Mouse (Mus musculus): ENCODE data around the gene Cltb.
A peak's percentile ranks its signal among the peaks of the same experiment; 100 is the strongest.
"Not testable (repeated sequence)": the region's sequence is repeated elsewhere in the genome, so short reads cannot be mapped to it uniquely, and the experiment has no call there.

Gene Cltb

GRCm38 (mm10) chr13:54610972-54611754, at the start of gene Cltb:
TSS of gene Cltb (minus strand) at chr13:54611344.
- peak; percentile 88 to 90 for DNase-seq (ENCODE audit: low spot score in 2 of 2)

GRCm38 (mm10) chr13:54660877-54661276, 49.7 kb upstream of the Cltb start:
- no peak for DNase-seq (ENCODE audit: low spot score in 2 of 2)

DNA sequence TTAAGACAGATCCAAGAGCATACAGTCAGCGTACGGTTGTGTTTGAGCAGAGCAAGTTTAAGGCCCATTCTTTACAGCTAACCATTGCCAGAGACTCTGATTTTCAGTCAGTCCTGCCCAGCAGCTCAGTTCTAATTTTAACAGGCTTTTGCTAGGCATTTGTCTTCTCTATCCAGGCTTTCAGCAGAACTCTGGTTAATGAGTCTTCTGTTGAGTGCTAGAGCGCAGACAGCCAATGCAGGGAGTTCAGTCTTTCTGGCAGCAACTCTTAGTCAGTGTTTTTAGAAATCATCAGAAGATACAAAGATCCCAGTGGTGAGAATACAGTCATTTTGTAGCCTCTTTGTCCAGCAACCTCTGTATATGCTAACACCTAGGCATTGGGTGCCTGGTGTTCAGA, 39.3 kb upstream of the Cltb start:
- DNase-seq (ENCODE audit: low spot score in 2 of 2), result no peak

- DNase-seq (ENCODE audit: low spot score in 2 of 2), result no peak
Observed at GRCm38 (mm10) chr13:54635011-54635410, 23.9 kb upstream of the Cltb start.

DNA sequence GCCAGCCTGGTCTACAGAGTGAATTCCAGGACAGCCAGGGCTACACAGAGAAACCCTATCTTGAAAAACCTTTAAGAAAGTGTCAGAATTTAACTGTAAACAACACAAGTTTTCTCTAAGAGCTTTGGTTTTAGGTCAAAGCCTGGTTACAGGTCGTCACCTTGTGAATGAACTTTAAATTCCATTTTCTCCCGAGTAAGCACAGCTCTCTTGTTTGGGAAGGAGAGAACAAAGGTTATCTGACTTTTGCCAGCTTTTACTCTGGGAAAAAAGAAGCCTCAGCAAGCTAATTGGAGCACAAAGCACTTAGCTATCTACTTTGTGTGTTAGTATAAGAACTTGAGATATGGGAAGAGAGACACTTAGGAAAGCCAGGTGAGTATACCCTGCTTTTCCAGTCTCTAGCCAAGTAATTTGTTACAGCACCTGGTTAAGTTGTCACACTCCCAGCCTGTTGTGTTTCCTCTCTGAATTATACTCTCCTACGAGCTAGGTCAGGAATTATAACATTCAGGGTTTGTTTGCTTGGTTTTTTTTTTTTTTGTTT, 21.7 kb upstream of the Cltb start:
- DNase-seq (ENCODE audit: low spot score in 2 of 2), result no peak

GRCm38 (mm10) chr13:54629128-54629527, 18.0 kb upstream of the Cltb start:
- no peak for DNase-seq (ENCODE audit: low spot score in 2 of 2)

DNA sequence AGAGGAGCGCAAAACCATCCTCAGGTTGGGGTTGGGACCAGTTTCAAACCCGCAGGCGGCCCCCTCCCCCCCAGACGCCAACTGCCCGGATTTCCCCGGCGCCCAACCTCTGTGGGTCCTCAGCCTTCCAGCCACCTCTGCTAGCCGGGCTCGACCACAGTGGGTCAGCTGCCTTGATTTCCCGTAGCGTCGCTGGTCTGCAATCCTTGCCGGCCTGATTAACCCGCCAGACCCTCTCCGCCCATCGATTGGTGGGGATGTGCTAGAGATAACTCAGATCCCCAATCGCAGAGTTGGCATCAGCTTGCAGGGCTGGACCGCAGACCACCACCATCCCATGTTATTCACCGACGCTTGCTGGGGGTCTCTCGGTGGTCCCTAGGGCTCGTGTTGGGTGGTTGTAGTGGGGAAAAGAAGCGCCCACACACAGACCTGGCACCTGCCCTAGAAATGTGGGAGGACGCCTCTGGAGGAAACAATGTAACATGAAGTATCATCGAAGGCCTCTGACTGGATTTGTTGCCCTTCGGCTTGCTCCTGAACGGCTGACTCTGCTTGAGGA, 10.9 kb upstream of the Cltb start:
- DNase-seq (ENCODE audit: low spot score in 2 of 2), result no peak

DNA sequence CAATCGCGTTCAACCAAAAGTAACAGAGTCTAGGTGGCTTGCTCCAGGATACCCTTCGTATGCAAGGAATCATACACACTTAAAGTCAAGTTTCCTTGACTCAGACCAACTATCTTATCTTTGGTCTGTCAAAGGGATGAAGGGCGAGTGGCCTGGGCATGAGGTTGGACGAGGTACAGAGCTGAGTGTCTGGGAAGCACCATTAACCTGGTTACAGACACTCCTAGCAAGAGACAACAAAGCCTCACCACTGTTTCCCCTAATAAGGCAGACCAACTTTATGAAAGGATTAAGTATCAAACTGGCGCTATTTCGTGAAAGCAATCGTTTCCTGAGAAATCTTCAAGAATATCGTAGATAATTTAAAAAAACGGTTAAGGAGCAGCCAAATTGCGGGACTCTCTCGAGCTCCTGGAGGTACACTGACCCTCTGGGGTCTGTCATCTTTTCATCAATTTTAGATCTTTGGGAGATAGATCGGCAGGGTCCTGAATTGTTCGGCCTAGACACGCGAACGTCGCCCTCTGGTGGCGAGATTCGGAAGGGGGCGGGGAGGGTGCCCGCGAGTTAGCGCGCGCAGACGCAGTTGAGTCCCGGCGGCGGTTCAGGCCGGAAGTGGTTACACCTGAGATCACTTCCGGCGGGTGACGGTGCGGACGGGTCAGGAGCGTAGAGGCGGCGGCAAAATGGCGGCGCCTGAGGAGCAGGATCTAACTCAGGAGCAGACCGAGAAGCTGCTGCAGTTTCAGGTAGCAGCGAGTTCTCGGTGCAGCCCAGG, 10.2 kb upstream of the Cltb start, which contains the start of gene Faf2:
Gene Faf2, plus strand, starts transcription at position 630 of the 778 bp plus-strand sequence.
- peak; percentile 96 to 97 for DNase-seq (ENCODE audit: low spot score in 2 of 2)

- no peak for DNase-seq (ENCODE audit: low spot score in 2 of 2)
Observed at GRCm38 (mm10) chr13:54616998-54617397, 5.9 kb upstream of the Cltb start.

DNA sequence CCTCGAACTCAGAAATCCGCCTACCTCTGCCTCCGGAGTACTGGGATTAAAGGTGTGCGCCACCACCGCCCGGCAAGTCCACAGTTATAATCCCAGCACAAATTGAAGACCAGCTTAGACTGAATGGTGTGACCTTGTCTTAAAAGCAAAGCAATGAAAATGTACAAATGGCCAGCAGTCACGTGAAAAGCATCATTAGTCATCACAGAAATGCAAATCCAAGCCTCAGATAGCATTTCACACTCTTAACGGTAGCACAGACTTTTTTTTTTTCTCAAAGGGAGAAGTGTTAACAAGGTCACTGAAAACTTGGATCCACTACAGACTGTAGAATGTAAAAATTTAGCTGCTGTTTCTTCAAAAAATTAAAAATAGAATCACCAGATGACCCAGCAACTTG, 5.2 kb upstream of the Cltb start:
- no peak for DNase-seq (ENCODE audit: low spot score in 2 of 2)

DNA sequence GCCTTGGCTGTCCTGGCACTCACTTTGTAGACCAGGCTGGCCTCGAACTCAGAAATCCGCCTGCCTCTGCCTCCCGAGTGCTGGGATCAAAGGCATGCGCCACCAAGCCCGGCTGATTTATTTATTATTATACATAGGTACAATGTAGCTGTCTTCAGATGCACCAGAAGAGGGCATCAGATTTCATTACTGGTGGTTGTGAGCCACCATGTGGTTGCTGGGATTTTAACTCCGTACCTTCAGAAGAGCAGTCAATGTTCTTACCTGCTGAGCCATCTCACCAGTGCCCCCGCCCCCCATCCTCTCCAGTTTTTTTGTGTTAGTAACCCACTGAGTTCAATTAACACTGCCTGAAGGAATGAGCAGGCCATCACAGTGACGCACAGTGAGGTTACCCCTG, 2.0 kb upstream of the Cltb start:
- DNase-seq (ENCODE audit: low spot score in 2 of 2), result not testable (repeated sequence)

DNA sequence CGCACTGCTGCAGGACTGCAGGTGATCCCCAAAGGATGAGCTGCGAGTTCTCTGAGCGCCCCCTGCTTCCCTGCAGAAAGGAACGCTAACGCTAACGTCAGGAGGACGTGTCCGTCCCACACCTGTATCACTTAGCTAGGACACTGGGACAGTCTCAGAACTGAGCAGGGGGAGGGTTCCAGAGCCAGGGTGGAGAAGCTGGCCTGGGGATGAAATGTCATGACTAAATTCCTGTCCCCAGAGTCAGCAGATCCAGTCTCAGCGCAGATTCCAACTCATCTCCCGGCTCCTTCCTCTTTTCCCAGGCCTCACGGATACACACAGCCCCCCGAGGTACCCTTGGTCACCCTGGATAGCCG, 552 bp downstream of the Cltb start:
- peak in 1 of 2 experiments; percentile 21 for DNase-seq (ENCODE audit: low spot score in 2 of 2)

DNA sequence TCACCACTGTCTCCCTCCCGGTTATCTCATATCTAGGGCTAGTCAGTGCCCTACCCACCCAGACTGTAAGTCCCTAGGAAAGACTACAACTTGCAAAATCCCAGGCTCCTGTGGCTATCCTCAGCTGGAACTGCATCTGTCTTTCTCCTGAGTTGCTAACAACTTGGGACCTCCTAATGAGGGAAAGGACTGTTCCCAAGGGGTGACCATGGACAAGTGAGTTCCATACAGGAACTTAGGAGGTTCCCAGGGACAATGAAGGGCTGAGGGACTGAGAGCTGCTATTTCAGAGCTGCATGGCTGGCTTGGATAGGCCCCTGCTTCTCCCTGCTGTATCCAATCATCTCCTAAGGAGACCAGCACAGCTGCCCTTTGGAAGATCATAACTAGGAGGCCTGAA, 1.8 kb downstream of the Cltb start:
- DNase-seq (ENCODE audit: low spot score in 2 of 2), result no peak

DNA sequence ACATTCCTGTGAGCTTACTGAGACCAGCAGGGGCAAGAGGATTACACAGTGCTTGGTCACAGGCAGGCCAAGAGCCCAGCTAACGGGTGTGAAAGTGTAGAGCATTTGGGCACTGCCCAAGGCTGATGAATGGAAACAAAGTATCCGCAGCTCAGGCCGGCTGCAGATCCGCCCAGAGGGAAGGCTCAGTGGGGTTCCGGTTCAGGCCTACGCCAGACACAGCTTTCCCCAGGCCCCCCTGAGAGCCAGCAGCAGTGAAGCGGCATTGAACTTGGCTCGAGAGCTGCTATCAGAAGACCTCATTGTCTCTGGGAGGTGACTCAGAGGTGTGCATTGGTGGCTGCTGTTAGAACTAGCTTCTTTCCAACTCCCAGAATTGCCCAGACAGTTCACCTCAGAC, 2.5 kb downstream of the Cltb start:
- DNase-seq (ENCODE audit: low spot score in 2 of 2), result peak; percentile 35 to 42

DNA sequence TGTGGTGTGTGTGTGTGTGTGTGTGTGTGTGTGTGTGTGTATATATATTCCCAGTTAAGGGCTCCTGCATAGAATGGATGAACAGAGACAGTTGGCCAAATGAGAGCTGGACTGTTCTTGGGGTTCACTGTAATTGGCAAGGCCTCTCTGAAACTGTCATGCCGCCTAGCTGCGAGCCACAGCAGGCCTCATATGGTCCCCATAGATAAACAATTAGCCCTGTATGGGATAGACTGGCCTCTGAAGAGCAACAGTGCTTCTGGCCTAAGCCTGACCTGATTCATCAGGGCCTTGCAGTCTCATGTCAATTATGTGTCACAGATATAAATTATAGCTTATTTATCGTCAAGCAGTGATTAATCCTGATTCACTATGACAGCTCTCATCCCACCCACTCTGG, 3.1 kb downstream of the Cltb start:
- no peak for DNase-seq (ENCODE audit: low spot score in 2 of 2)

- DNase-seq (ENCODE audit: low spot score in 2 of 2), result no peak
Observed at GRCm38 (mm10) chr13:54607204-54607603, 3.9 kb downstream of the Cltb start.

DNA sequence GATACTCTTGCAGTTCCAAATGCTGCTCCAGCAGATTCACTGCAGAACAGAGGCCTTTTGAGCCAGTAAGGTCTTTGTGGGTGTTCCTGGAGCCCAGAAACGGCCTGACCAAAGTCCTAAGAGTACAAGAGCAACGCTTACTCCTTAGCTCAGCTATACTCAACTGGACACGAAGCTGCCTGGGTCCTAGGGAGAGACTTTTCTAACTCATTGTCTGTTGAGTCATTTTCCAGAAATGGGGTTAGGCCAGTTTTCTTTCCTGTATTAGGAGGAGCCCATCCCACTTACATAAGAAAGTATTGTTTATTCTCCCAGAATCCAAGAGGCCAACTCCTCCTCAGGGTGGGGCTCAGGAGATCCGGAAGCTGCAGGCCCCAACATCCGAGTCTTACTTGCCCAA, 5.7 kb downstream of the Cltb start:
- DNase-seq (ENCODE audit: low spot score in 2 of 2), result peak in 1 of 2 experiments; percentile 71

GRCm38 (mm10) chr13:54604221-54604620, 6.9 kb downstream of the Cltb start:
- DNase-seq (ENCODE audit: low spot score in 2 of 2), result no peak

DNA sequence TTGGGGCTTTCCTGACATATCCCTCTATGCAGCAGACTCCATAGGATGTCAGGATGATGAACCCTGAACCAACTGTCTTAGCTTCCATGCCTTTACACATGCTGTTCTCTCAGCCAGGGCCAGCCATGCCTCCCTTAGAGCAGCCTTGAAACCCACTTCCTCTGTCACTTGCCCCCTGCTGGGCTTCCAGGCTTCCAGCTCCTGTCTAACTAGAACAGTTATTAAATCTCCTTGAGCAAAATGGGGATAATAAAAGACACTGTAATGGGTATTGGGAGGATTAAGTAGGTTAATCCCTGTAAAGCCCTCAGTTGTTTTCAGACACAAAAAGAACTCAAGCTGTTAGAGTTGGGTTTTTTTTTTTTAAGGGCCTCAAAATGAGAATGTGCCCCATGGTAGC, 7.6 kb downstream of the Cltb start:
- DNase-seq (ENCODE audit: low spot score in 2 of 2), result no peak

GRCm38 (mm10) chr13:54602639-54603111, 8.5 kb downstream of the Cltb start:
- DNase-seq (ENCODE audit: low spot score in 2 of 2), result no peak

GRCm38 (mm10) chr13:54598622-54599143, 12.5 kb downstream of the Cltb start:
- DNase-seq (ENCODE audit: low spot score in 2 of 2), result no peak

GRCm38 (mm10) chr13:54596870-54597269, 14.3 kb downstream of the Cltb start:
- DNase-seq (ENCODE audit: low spot score in 2 of 2), result no peak
